Mouse (Mus musculus) limb, embryonic 11.5 days (tissue): ENCODE measurements around the gene Olfr9. TPM values are rescaled to one million over a fixed set of nuclear protein-coding genes. Genes with fewer than 3 reads are reported as not detected.
"Not testable (repeated sequence)": the region's sequence is repeated elsewhere in the genome, so short reads cannot be mapped to it uniquely, and the experiment has no call there.

Source experiments
- ATAC-seq: fragments of 200-750 bp; cut with Nextera tagmentation; 2 replicates; pipeline ENCODE4 v1.8.0; 2017; ENCODE audit warnings: low read depth; ENCODE audit not compliant: insufficient number of reproducible peaks, low FRiP score, low TSS enrichment
- DNase-seq: peaks from one replicate; pipeline ENCODE4 v3.0.0-alpha.2; 2015; ENCODE audit warnings: low spot score
- H3K27ac ChIP-seq: fragments of 300-500 bp; sonication (generic); replicated peaks from 2 replicates; pipeline ENCODE4 v1.5.1; 2014; ENCODE audit warnings: low read depth, mild to moderate bottlenecking, low read length
- H3K27me3 ChIP-seq: fragments of 300-500 bp; sonication (generic); 2 replicates; pipeline ENCODE4 v1.6.1; 2014; ENCODE audit warnings: mild to moderate bottlenecking, low read length, mixed read lengths; ENCODE audit not compliant: control insufficient read depth, insufficient read depth
- H3K36me3 ChIP-seq: fragments of 300-500 bp; sonication (generic); 2 replicates; pipeline ENCODE4 v1.6.1; 2014; ENCODE audit warnings: mild to moderate bottlenecking, low read length, moderate library complexity, mixed read lengths; ENCODE audit not compliant: control insufficient read depth, insufficient read depth
- H3K4me1 ChIP-seq: fragments of 300-500 bp; sonication (generic); 2 replicates; pipeline ENCODE4 v1.6.1; 2014; ENCODE audit warnings: low read length, mixed read lengths; ENCODE audit not compliant: control insufficient read depth, insufficient read depth
- H3K4me2 ChIP-seq: fragments of 300-500 bp; sonication (generic); 2 replicates; pipeline ENCODE4 v1.6.1; 2014; ENCODE audit warnings: low read depth, mild to moderate bottlenecking, moderate library complexity; ENCODE audit not compliant: severe bottlenecking
- H3K4me3 ChIP-seq: fragments of 300-500 bp; sonication (generic); 2 replicates; pipeline ENCODE4 v1.5.1; 2014; ENCODE audit warnings: low read depth, low read length
- H3K9ac ChIP-seq: fragments of 300-500 bp; sonication (generic); 2 replicates; pipeline ENCODE4 v1.6.1; 2014; ENCODE audit warnings: mild to moderate bottlenecking, low read length
- H3K9me3 ChIP-seq: fragments of 300-500 bp; sonication (generic); 2 replicates; pipeline ENCODE4 v1.6.1; 2016; ENCODE audit warnings: low read length; ENCODE audit not compliant: control insufficient read depth
- WGBS: fragments of 180-500 bp; shearing (Covaris S2); extraction: QIAGEN DNeasy Blood & Tissue Kit; methylation state at CpG from one replicate; pipeline ENCODE4 v1.1.7; 2014; 5-methylcytosine and 5-hydroxymethylcytosine counted together
- polyA plus RNA-seq: library from polyadenylated mRNA; unstranded; fragments of >200 nt; fragmentation: Nextera tagmentation; extraction: Ambion mirVana; gene quantifications from 2 replicates; pipeline ENCODE4 v1.2.1, GENCODE M21; 2014

The Olfr9 gene
- polyA plus RNA-seq = not detected in 2 replicates

DNA sequence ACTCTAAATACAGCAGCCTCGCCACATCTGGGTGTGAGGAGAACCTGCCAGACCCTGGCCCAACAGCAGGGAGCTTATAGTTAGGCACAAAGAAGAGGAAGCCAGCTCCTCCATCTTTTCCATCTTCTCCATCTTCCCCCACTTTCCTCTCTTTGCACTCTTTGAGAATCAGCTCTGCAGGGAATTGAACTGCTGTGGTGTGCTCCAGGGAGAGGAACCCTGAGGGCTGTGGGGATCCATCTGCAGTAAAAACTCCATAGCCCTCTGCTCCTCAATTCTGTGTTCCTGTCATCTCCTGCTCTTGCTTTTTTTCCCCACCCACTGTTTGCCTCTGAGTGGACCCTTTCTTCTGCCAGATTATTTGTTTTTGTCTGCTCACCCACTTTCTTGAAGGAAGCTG lies at the start of gene Olfr9:
Gene Olfr9 (plus strand): TSS at position 301 of the 400 bp plus-strand sequence.
- not testable (repeated sequence) for H3K27ac ChIP-seq, H3K4me3 ChIP-seq, H3K9me3 ChIP-seq, ATAC-seq, H3K4me2 ChIP-seq, H3K9ac ChIP-seq, H3K4me1 ChIP-seq, H3K27me3 ChIP-seq, H3K36me3 ChIP-seq, DNase-seq
- 58% methylated on average over 1 of the region's 1 CpGs for WGBS

DNA sequence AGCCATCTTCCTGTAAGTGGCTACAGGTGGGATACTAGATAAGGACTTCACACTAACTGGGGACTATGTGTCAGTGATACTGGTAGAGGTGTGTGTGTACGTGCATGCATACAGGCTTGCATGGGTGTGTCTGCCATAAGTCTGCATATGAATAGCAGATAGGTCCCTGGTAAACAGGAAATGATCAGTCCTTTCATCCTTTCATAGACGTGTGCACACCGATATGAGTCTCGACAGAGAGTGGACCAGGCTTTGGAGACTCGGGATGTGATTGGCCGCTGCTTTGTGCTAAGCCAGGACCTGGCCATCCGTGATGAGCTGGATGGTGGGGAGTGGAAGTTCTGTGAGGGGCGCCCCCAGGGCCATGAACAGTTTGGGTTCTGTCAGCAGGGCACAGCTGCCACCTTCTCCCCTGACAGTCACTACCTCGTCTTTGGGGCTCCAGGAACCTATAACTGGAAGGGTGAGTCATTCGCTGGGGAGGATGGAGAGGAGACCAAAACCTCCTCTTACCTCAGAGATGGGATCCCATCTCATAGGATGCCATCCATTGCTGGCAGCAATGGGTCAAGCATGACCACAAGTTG lies 48.7 kb upstream of the Olfr9 start:
- Histone ChIP-seq H3K4me3 (no peak overlapping the region), H3K27me3 (peaks cover 6% of the 10 kb centered on the region), H3K36me3 (no peaks in the 10 kb centered on the region), H3K4me1 (no peaks in the 10 kb centered on the region), H3K9me3 (no peaks in the 10 kb centered on the region), H3K4me2 (no peak overlapping the region), H3K27ac (no peak overlapping the region), H3K9ac (no peak overlapping the region)
- WGBS = 83% methylated on average over 10 of the region's 10 CpGs
- DNase-seq (no peak), ATAC-seq (no peak)

DNA sequence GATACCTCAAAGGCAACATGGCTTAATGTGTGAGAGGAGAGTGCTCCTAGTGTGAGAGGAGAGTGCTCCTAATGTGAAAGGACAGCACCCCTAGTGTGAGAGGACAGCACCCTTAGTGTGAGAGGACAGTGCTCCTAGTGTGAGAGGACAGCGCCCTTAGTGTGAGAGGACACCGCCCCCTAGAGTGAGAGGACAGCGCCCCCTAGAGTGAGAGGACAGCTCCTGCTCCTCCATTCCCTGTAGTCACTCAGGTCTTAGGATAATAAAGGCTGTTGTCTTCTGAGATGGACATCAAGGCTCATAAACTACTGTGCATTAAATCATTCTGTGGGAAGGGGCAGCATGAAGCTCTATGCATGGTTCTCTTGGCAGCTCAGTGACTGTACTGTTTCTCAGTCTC lies 43.6 kb upstream of the Olfr9 start:
- Histone ChIP-seq H3K9me3 (no peaks in the 10 kb centered on the region), H3K4me3 (no peak overlapping the region), H3K9ac (no peak overlapping the region), H3K27me3 (no peaks in the 10 kb centered on the region), H3K27ac (no peak overlapping the region), H3K36me3 (no peaks in the 10 kb centered on the region), H3K4me1 (no peaks in the 10 kb centered on the region), H3K4me2 (no peak overlapping the region)
- 19% methylated on average over 3 of the region's 3 CpGs for WGBS
- DNase-seq = no peak
- no peak for ATAC-seq

DNA sequence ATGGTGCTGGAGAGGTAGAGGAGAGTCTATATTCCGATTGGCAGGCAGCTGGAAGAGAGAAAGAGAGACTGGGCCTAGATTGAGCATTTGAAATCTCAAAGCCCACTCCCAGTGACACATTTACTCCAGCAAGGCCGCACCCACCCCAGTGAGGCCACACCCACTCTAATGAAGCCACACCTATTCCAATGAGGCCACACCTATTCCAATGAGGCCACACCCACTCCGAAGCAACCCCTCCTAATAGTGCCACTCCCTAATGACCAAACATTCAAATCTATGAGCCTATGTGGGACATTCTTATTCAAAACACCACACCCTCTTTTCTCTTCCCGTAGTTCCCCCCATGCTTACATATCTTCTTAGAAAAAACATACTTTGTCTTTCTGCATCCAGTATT lies 41.7 kb upstream of the Olfr9 start:
- no peak overlapping the region for H3K27ac ChIP-seq
- 90% methylated on average over 4 of the region's 4 CpGs for WGBS
- ATAC-seq (no peak), DNase-seq (no peak)
- no peaks in the 10 kb centered on the region for H3K36me3 ChIP-seq
- H3K4me2 ChIP-seq = no peak overlapping the region
- H3K4me1 ChIP-seq = no peaks in the 10 kb centered on the region
- H3K4me3 ChIP-seq = no peak overlapping the region
- no peak overlapping the region for H3K9ac ChIP-seq
- H3K9me3 ChIP-seq = no peaks in the 10 kb centered on the region
- H3K27me3 ChIP-seq = no peaks in the 10 kb centered on the region

DNA sequence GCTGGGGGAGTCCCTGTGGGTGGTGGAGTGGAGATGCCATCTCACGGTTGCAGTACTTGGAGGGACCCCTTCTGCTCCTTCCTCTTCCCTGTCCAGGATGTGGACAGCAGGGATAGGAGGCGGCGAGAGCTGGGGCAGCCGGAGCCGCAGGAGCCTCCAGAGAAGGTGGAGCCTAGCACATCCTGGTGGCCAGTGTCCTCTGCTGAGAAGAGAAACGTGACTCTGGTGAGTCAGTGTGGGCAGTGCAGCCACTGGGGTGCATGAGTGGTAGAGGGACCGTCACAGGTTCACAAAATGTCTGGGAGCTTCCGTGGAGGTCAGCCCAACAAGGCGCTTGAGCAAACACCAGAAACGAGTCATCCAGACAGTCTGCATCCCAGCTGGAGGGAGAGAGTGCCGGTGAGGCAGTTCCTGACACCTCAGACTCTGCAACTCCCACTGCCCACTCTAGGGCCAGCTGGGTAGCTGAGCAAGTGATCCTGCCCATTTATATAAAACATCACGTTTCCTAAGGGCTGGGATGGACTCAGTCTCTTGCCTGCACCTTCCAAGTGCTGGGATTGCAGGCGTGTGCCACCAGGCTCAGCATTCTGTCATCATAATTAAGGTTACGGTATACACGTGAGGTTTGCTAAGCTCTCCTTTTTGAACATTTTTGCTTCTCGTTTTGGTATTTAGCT lies 38.9 kb upstream of the Olfr9 start:
- Histone ChIP-seq H3K9ac (no peak overlapping the region), H3K9me3 (no peaks in the 10 kb centered on the region), H3K4me1 (no peaks in the 10 kb centered on the region), H3K27ac (no peak overlapping the region), H3K36me3 (no peaks in the 10 kb centered on the region), H3K4me3 (no peak overlapping the region), H3K27me3 (no peaks in the 10 kb centered on the region), H3K4me2 (no peak overlapping the region)
- WGBS = 67% methylated on average over 16 of the region's 16 CpGs
- ATAC-seq (no peak), DNase-seq (no peak)

DNA sequence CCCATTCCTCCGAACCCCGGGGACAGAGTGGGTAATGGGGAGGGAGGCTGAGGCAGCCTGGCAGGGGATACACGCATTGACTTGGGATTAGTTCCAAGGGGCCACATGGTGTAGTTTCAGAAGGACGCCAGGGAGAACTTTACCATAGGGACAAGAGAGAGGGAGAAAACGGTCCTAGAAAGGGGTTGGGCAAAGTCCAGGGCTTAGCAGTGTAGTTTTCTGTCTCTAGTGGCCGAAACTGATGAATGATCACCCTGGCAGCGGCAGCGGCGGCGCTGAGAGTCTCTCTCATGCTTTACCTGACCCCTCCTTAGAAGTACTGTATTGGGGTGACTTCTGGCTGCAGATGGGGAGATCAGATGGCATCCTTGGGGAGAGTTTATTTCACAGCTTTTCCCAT lies 30.9 kb upstream of the Olfr9 start:
- Histone ChIP-seq H3K36me3 (no peaks in the 10 kb centered on the region), H3K4me2 (no peak overlapping the region), H3K27ac (no peak overlapping the region), H3K4me1 (no peaks in the 10 kb centered on the region), H3K9me3 (no peaks in the 10 kb centered on the region), H3K4me3 (no peak overlapping the region), H3K9ac (no peak overlapping the region), H3K27me3 (no peaks in the 10 kb centered on the region)
- ATAC-seq (no peak), DNase-seq (no peak)
- WGBS = 79% methylated on average over 10 of the region's 10 CpGs

DNA sequence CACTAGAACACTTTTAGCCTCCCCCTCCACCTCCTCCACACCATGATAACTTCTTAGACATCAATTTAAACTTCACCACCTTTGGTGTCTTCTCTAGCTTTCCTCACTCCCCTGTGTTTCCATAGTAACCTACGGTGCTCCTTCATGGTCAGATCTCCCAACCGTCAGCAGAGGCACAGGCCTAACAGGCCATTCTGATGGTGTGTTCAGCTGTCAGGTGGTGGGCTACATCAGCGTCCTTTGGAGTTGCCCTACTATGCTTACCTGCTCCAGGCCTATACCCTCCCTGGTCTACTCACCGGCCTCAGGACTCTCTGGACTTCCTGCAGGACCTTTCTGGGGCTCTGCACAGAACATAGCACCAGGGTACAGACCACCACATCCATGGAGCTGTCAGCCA lies 29.1 kb upstream of the Olfr9 start:
- Histone ChIP-seq H3K9me3 (no peaks in the 10 kb centered on the region), H3K4me3 (no peak overlapping the region), H3K27ac (no peak overlapping the region), H3K4me2 (no peak overlapping the region), H3K9ac (no peak overlapping the region), H3K27me3 (no peaks in the 10 kb centered on the region), H3K36me3 (no peaks in the 10 kb centered on the region), H3K4me1 (no peaks in the 10 kb centered on the region)
- WGBS = 74% methylated on average over 4 of the region's 4 CpGs
- no peak for DNase-seq
- ATAC-seq = no peak

DNA sequence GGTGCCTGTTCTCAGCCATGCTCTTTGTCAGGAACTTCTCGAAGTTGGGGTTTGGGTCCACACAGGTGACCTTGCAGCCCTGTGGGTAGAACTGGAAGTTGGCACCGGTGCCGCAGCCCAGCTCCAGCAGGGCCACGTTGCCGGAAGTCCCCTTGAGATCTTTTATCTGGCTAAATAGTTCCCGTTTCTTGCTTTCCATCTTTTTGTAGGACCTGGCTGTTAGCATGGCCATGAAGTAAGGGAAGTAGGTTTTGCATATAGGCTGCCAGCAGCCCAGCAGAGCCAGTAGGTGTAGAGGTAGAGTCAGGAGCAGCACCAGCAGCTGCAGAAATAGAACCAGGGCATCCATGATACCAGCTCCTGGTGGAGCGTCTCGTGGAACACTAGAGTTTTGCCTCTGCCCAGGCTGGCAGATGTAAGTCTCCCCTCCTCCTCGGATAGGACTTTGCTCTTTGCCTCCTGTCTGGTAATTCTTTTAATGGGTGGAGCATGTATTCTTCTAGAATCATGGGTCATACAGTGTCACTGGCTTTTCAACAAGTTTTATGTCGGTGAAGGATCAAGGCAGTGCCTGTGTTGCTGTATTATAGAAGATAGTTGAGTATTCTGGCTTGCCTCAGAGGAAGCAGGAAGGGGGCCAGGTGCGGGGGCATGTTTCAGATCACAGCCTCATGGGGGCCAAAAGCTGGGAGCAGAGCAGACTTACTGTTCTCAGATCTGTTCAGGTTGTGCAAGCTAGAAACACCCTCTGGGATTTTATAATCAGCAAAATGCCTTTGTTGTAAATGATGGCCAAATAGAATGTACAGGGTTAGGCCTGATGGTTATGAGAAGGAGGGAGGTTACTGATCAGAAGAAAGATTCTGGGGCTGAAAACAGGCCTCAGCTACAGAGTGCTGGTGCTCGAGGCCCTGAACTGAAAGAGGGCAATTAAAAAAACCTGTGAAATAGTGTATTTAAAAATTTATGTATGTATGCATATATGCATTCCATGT lies 28.3 kb upstream of the Olfr9 start, which contains the start of gene Mettl7b:
Gene Mettl7b (minus strand): TSS at position 399 of the 995 bp plus-strand sequence.
- DNase-seq = no peak
- ATAC-seq = no peak
- H3K9me3 ChIP-seq = no peaks in the 10 kb centered on the region
- WGBS = 88% methylated on average over 12 of the region's 12 CpGs
- H3K4me1 ChIP-seq = no peaks in the 10 kb centered on the region
- no peak within 1 kb of the TSS for H3K27ac ChIP-seq
- H3K4me2 ChIP-seq = no peak within 1 kb of the TSS
- no peaks in the 10 kb centered on the region for H3K36me3 ChIP-seq
- no peaks in the 10 kb centered on the region for H3K27me3 ChIP-seq
- no peak within 1 kb of the TSS for H3K4me3 ChIP-seq
- H3K9ac ChIP-seq = no peak within 1 kb of the TSS
